Mouse (Mus musculus) hindbrain, embryonic 11.5 days (tissue): ENCODE measurements around the gene D430042O09Rik. TPM values are rescaled to one million over a fixed set of nuclear protein-coding genes. Genes with fewer than 3 reads are reported as not detected.

Experiments
- ATAC-seq: fragments of 200-750 bp; cut with Nextera tagmentation; 2 replicates; pipeline ENCODE4 v1.8.0; 2017; ENCODE audit warnings: mild to moderate bottlenecking, moderate TSS enrichment, moderate library complexity; ENCODE audit not compliant: low FRiP score
- DNase-seq: peaks from one replicate; pipeline ENCODE4 v3.0.0-alpha.2; 2015; ENCODE audit warnings: low spot score
- H3K27ac ChIP-seq: fragments of 300-500 bp; sonication (generic); 2 replicates; pipeline ENCODE4 v1.5.1; 2014; ENCODE audit warnings: mild to moderate bottlenecking, low read depth, low read length
- H3K27me3 ChIP-seq: fragments of 300-500 bp; sonication (generic); 2 replicates; pipeline ENCODE4 v1.6.1; 2014; ENCODE audit warnings: mild to moderate bottlenecking, low read length, moderate library complexity, mixed read lengths; ENCODE audit not compliant: control insufficient read depth, insufficient read depth
- H3K36me3 ChIP-seq: fragments of 300-500 bp; sonication (generic); 2 replicates; pipeline ENCODE4 v1.6.1; 2014; ENCODE audit warnings: mild to moderate bottlenecking, low read length, moderate library complexity, mixed read lengths; ENCODE audit not compliant: control insufficient read depth, insufficient read depth
- H3K4me1 ChIP-seq: fragments of 300-500 bp; sonication (generic); replicated peaks from 2 replicates; pipeline ENCODE4 v1.6.1; 2014; ENCODE audit warnings: low read length, mixed read lengths; ENCODE audit not compliant: control insufficient read depth, insufficient read depth
- H3K4me2 ChIP-seq: fragments of 300-500 bp; sonication (generic); replicated peaks from 2 replicates; pipeline ENCODE4 v1.6.1; 2014; ENCODE audit warnings: mild to moderate bottlenecking, low read depth, low read length
- H3K4me3 ChIP-seq: fragments of 300-500 bp; sonication (generic); 2 replicates; pipeline ENCODE4 v1.5.1; 2014; ENCODE audit warnings: low read depth, low read length
- H3K9ac ChIP-seq: fragments of 300-500 bp; sonication (generic); 2 replicates; pipeline ENCODE4 v1.6.1; 2014; ENCODE audit warnings: low read depth, low read length
- H3K9me3 ChIP-seq: fragments of 300-500 bp; sonication (generic); 2 replicates; pipeline ENCODE4 v1.6.1; 2016; ENCODE audit warnings: low read length; ENCODE audit not compliant: control insufficient read depth
- WGBS: fragments of 180-500 bp; shearing (Covaris S2); extraction: QIAGEN DNeasy Blood & Tissue Kit; methylation state at CpG from one replicate; pipeline ENCODE4 v1.1.7; 2014; 5-methylcytosine and 5-hydroxymethylcytosine counted together
- polyA plus RNA-seq: library from polyadenylated mRNA; unstranded; fragments of >200 nt; fragmentation: Nextera tagmentation; extraction: Ambion mirVana; gene quantifications from 2 replicates; pipeline ENCODE4 v1.2.1, GENCODE M21; 2014

The D430042O09Rik gene
- polyA plus RNA-seq, 1 experiment from 2014 or later: 8.0 TPM

DNA sequence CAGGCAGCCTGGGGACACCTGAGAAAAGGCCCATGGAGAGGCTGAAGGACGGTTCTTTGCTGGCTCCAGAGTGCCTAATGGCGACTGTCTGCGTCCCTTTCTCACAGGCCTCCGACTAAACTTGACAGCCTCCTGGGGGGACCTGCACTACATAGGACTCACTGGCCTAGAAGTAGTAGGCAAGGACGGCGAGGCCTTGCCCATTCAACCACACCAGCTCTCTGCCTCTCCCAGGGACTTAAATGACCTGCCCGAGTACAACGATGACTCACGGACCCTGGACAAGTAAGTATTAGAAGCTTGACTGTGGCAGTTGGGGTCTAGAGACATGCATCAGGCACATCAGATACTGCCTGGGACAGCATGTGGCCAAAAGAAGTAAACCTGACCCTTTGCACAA is 152.7 kb downstream of the D430042O09Rik start:
- DNase-seq (no peak), ATAC-seq (no peak)
- H3K9ac ChIP-seq: no peak overlapping the region
- 92% methylated on average over 9 of the region's 9 CpGs for WGBS
- no peak overlapping the region for H3K27ac ChIP-seq
- no peak overlapping the region for H3K4me3 ChIP-seq
- peaks cover 2% of the 10 kb centered on the region; the same call in 1 of the 2 replicates for H3K4me1 ChIP-seq
- no peaks in the 10 kb centered on the region for H3K36me3 ChIP-seq
- no peaks in the 10 kb centered on the region for H3K27me3 ChIP-seq
- H3K9me3 ChIP-seq: no peaks in the 10 kb centered on the region
- no peak overlapping the region for H3K4me2 ChIP-seq

DNA sequence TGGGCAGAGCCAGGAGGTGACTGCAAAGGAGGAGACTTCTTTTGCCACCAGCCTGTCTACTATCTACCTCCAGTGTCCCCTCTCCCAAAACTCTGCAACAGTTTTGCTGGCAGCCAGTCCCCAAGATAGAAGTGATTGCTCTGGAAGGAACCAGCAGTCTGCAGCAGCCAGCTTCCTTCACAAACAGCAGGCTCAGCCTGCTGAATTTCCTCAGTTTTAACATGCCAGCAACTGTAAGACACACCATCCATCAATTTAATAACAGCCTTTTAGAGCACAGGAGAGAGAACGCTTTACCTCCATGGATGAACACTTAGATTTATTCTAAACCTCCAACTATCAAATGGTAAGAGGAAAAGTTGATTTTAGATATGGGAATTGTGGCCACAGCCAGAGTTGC is 156.3 kb downstream of the D430042O09Rik start:
- no peak overlapping the region for H3K27ac ChIP-seq
- ATAC-seq (no peak), DNase-seq (no peak)
- 81% methylated on average over 1 of the region's 1 CpGs for WGBS
- H3K4me2 ChIP-seq: no peak overlapping the region
- no peak overlapping the region for H3K4me3 ChIP-seq
- H3K4me1 ChIP-seq: peaks cover 2% of the 10 kb centered on the region; the same call in 1 of the 2 replicates
- no peaks in the 10 kb centered on the region for H3K36me3 ChIP-seq
- no peaks in the 10 kb centered on the region for H3K9me3 ChIP-seq
- no peaks in the 10 kb centered on the region for H3K27me3 ChIP-seq
- H3K9ac ChIP-seq: no peak overlapping the region

DNA sequence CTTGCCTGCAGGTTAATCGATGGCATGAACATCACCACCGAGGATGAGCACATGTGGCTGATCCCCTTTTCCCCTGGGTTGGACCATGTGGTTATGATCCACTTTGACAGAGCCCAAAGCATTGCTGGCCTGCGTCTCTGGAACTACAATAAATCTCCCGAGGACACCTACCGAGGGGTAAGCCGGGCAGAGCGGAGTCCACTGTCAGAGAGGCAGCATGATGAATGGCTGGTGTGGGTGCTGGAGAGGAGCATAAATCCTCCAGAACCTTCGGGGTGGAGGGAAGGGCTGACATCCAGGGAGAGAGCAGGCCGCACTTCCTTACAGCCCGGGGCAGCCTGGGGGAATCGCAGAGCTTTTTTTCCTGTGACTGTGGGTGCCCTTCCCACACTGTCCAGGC is 157.5 kb downstream of the D430042O09Rik start:
- Histone ChIP-seq H3K4me2 (no peak overlapping the region), H3K27ac (no peak overlapping the region), H3K4me1 (peaks cover 2% of the 10 kb centered on the region; the same call in 1 of the 2 replicates), H3K9me3 (no peaks in the 10 kb centered on the region), H3K4me3 (no peak overlapping the region), H3K27me3 (no peaks in the 10 kb centered on the region), H3K36me3 (no peaks in the 10 kb centered on the region), H3K9ac (no peak overlapping the region)
- DNase-seq (no peak), ATAC-seq (no peak; the same call in 1 of the 2 replicates)
- 47% methylated on average over 11 of the region's 11 CpGs for WGBS

DNA sequence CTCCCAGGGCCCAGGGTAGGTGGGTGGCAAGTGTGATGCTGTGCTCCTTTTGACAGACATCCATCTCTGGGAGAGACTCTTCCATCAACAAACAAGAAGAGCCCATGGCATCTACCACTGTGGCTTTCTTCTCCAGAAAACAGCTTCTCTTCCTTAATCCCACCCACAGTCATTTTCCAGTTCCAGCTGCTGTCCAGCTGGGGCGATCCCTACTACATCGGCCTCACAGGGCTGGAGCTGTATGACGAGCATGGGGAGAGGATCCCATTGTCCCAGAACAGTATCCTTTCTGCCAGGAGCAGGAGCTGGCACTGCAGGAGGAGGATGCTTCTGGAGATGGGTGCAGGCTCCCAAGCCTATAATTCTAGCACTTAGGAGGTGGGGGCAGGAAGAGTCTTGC is 160.9 kb downstream of the D430042O09Rik start:
- Histone ChIP-seq H3K27ac (no peak overlapping the region), H3K4me1 (peaks cover 17% of the 10 kb centered on the region)
- ATAC-seq: no peak

DNA sequence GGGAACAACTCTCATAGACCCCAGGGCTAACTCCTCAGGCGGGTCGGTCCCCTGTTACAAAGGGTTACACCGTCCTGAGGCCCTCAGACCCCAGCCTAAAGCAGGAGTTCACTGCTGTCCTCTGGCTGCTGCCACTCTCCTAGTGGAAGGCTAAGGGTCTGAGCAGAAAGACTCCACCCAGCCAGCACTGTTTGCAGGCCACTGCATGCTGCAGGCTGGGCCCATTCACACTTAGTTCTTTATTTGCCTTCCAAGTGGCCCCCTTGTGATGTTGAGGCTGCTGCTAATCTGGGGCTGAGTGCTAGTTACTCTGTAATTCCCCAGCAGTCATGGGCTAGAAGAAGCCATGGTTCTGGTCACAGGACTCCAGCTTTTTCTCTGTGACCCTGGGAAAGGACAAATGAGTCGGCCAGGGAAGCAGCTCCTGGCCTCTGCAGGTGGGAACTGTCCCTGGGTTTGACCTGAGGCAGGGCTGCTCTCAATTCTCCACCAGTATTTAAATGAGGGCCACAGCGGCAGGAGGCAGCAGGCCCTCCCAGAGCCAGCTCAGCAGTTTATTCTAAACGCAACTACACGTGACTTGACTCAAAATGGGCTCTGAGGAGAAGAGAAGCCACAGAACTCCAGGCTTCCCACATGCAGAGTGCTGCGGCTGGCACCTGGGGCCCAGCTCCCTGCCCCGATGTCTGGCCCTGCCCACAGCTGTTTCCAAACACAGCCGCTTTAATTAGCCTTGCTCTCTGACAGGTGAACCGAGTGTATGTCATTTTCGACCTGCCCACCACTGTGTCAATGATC is 163.9 kb downstream of the D430042O09Rik start:
- Histone ChIP-seq H3K36me3 (no peaks in the 10 kb centered on the region), H3K4me3 (no peak overlapping the region), H3K9me3 (no peaks in the 10 kb centered on the region), H3K4me2 (0 out of 2 replicates have a peak overlapping the region, but pooled peaks have one; percentile 11), H3K9ac (no peak overlapping the region), H3K27me3 (no peaks in the 10 kb centered on the region), H3K27ac (peak overlapping the region; percentile 70), H3K4me1 (peaks cover 15% of the 10 kb centered on the region)
- ATAC-seq (peak; percentile 78), DNase-seq (peak; percentile 45)
- 26% methylated on average over 12 of the region's 12 CpGs for WGBS

More for the DNA sequence above, 160.9 kb downstream of the D430042O09Rik start:
- Histone ChIP-seq H3K9ac (no peak overlapping the region), H3K4me3 (no peak overlapping the region), H3K27me3 (no peaks in the 10 kb centered on the region), H3K36me3 (no peaks in the 10 kb centered on the region), H3K9me3 (no peaks in the 10 kb centered on the region), H3K4me2 (no peak overlapping the region)
- DNase-seq: no peak
- 72% methylated on average over 3 of the region's 3 CpGs for WGBS

DNA sequence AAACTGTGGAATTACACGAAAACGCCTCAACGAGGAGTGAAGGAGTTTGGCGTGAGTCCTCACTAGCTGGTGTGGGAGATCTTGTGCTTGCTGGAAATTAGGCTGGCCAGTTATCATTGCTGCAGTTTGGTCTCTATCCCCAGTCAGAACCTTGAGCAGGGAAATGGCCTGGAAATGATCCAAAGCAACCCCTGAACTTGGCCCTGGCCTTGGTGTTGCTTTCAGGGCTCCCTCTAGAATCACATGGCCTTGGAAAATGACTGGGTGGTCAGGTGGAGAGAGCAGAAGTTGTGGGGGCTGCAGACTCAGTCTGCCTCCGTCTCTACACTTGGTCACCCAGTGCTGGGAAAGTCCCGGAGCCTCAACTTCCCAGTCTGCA is 164.5 kb downstream of the D430042O09Rik start:
- H3K27me3 ChIP-seq: no peaks in the 10 kb centered on the region
- ATAC-seq (no peak), DNase-seq (no peak)
- H3K4me1 ChIP-seq: peaks cover 15% of the 10 kb centered on the region
- no peak overlapping the region for H3K4me2 ChIP-seq
- 67% methylated on average over 6 of the region's 6 CpGs for WGBS
- no peaks in the 10 kb centered on the region for H3K36me3 ChIP-seq
- H3K9me3 ChIP-seq: no peaks in the 10 kb centered on the region
- H3K4me3 ChIP-seq: no peak overlapping the region
- no peak overlapping the region for H3K9ac ChIP-seq
- H3K27ac ChIP-seq: peak overlapping the region; percentile 70; the same call in 1 of the 2 replicates

DNA sequence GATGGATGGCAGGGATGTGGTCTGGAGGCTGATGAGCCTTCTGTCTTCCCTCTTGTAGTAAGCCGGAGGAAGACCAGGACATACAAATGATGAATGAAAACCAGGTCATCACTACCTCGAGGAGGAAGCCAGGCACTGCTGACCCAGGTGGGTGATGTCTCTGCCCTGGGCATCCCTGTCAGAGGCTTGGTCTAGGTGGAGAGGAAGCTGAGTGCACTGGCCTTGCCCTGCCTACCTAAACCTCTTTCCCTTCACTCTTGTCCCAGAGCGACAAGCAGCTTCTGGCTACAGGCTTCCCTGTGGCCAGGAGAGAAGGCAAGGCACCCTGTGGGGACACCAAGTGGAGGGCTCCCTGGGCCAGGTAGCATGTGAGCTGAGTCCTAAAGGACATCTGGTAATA is 165.2 kb downstream of the D430042O09Rik start:
- H3K4me3 ChIP-seq: no peak overlapping the region
- H3K27me3 ChIP-seq: no peaks in the 10 kb centered on the region
- peaks cover 15% of the 10 kb centered on the region for H3K4me1 ChIP-seq
- no peak overlapping the region for H3K9ac ChIP-seq
- no peaks in the 10 kb centered on the region for H3K9me3 ChIP-seq
- no peaks in the 10 kb centered on the region for H3K36me3 ChIP-seq
- no peak for ATAC-seq
- WGBS: 74% methylated on average over 3 of the region's 3 CpGs
- DNase-seq: no peak
- no peak overlapping the region for H3K27ac ChIP-seq
- no peak overlapping the region for H3K4me2 ChIP-seq

DNA sequence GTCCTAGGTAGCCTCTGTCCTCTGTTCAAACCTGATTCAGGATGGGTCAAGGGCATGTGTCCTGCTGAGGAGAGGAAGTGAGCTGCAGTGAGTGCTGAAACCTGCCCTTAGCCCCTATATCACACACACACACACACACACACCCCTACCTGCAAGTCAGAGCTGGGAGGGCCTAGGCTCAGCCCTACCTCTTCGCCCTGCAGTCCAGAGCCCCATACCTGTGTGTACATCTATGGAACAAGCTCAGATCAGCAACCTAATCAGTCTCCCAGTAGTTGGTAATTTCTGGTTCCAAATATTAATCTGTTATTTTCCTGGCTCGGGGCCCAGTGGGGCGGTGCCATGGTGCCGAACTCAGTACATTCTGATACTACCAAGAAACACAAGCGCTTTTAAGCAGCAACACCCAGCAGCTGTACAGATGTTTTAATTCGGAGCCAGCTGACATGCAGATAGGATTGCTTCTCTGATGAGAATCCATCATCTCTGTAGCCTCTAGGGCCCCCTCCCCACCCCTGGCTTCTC is 166.3 kb downstream of the D430042O09Rik start:
- Histone ChIP-seq H3K27ac (no peak overlapping the region), H3K4me2 (no peak overlapping the region), H3K36me3 (no peaks in the 10 kb centered on the region), H3K9me3 (no peaks in the 10 kb centered on the region), H3K9ac (no peak overlapping the region), H3K4me3 (no peak overlapping the region), H3K4me1 (peaks cover 15% of the 10 kb centered on the region), H3K27me3 (no peaks in the 10 kb centered on the region)
- WGBS: 93% methylated on average over 6 of the region's 6 CpGs
- DNase-seq (no peak), ATAC-seq (no peak)

DNA sequence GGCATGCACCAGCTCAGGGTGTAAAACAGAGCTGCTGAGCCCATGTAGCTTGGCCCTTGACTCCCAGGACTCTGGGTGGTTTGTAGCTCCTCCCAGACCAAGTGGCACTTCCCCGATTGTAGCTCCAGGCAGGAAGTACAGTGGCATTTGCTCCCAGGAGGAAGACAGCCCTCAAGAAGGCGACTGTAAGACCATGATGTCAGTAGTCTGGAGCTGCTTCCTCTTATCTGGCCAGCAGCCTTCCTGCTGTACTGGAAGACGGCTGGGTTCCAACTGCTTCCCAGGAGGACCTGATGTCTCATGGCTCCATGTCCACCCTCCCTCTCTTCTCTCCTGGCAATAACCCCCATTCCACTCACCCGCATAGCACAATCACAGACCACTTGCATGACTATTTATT is 170.4 kb downstream of the D430042O09Rik start:
- no peak overlapping the region for H3K9ac ChIP-seq
- no peaks in the 10 kb centered on the region for H3K9me3 ChIP-seq
- no peak overlapping the region for H3K4me3 ChIP-seq
- no peak overlapping the region for H3K27ac ChIP-seq
- H3K27me3 ChIP-seq: no peaks in the 10 kb centered on the region
- no peak overlapping the region for H3K4me2 ChIP-seq
- ATAC-seq: no peak
- H3K4me1 ChIP-seq: no peaks in the 10 kb centered on the region
- no peak for DNase-seq
- H3K36me3 ChIP-seq: no peaks in the 10 kb centered on the region
- WGBS: 77% methylated on average over 4 of the region's 4 CpGs
